Mouse (Mus musculus) limb, embryonic 13.5 days (tissue): Measurements from ENCODE around the gene Agap2. TPM values are rescaled to one million over a fixed set of nuclear protein-coding genes. Genes with fewer than 3 reads are reported as not detected.

Experiments used
- ATAC-seq: fragments of 200-750 bp; cut with Nextera tagmentation; 2 replicates; pipeline ENCODE4 v1.8.0; 2017; ENCODE audit warnings: low read depth, moderate number of reproducible peaks, moderate TSS enrichment; ENCODE audit not compliant: low FRiP score
- H3K27ac ChIP-seq: fragments of 300-500 bp; sonication (generic); 2 replicates; pipeline ENCODE4 v1.5.1; 2015; ENCODE audit warnings: inconsistent platforms, mild to moderate bottlenecking, moderate library complexity
- H3K27me3 ChIP-seq: fragments of 300-500 bp; sonication (generic); 2 replicates; pipeline ENCODE4 v1.6.1; 2015; ENCODE audit warnings: mild to moderate bottlenecking, inconsistent platforms
- H3K36me3 ChIP-seq: fragments of 300-500 bp; sonication (generic); 2 replicates; pipeline ENCODE4 v1.6.1; 2015; ENCODE audit warnings: inconsistent platforms, mild to moderate bottlenecking, moderate library complexity
- H3K4me1 ChIP-seq: fragments of 300-500 bp; sonication (generic); 2 replicates; pipeline ENCODE4 v1.6.1; 2015; ENCODE audit warnings: inconsistent platforms
- H3K4me2 ChIP-seq: fragments of 300-500 bp; sonication (generic); replicated peaks from 2 replicates; pipeline ENCODE4 v1.6.1; 2015; ENCODE audit warnings: inconsistent platforms, mild to moderate bottlenecking, moderate library complexity
- H3K4me3 ChIP-seq: fragments of 300-500 bp; sonication (generic); 2 replicates; pipeline ENCODE4 v1.5.1; 2015; ENCODE audit warnings: moderate library complexity, mild to moderate bottlenecking, inconsistent platforms
- H3K9ac ChIP-seq: fragments of 300-500 bp; sonication (generic); 2 replicates; pipeline ENCODE4 v1.6.1; 2015; ENCODE audit warnings: mild to moderate bottlenecking, inconsistent platforms
- H3K9me3 ChIP-seq: fragments of 300-500 bp; sonication (generic); 2 replicates; pipeline ENCODE4 v1.6.1; 2016; ENCODE audit warnings: inconsistent platforms
- WGBS: fragments of 180-500 bp; shearing (Covaris S2); methylation state at CpG from one replicate; pipeline ENCODE4 v1.1.7; 2015; 5-methylcytosine and 5-hydroxymethylcytosine counted together
- polyA plus RNA-seq: library from polyadenylated mRNA; unstranded; fragments of >200 nt; fragmentation: Nextera tagmentation; extraction: Ambion mirVana; gene quantifications from 2 replicates; pipeline ENCODE4 v1.2.1, GENCODE M21; 2015

Agap2 gene
- polyA plus RNA-seq, 1 experiment from 2014 or later: 0.29 TPM

GRCm38 (mm10) chr10:127081996-127082620 lies 7.0 kb downstream of the Agap2 start:
- Histone ChIP-seq H3K4me3 (peak overlapping the region; percentile 33; the same call in 1 of the 2 replicates), H3K9me3 (no peaks in the 10 kb centered on the region), H3K36me3 (no peaks in the 10 kb centered on the region), H3K4me1 (peaks cover 41% of the 10 kb centered on the region), H3K27me3 (peaks cover 96% of the 10 kb centered on the region), H3K27ac (no peak overlapping the region), H3K9ac (no peak overlapping the region; the same call in 1 of the 2 replicates), H3K4me2 (peak overlapping the region; percentile 98)
- ATAC-seq: peak; percentile 46
- WGBS: 32% methylated on average over 8 of the region's 8 CpGs

GRCm38 (mm10) chr10:127083292-127083914 lies 8.3 kb downstream of the Agap2 start:
- Histone ChIP-seq H3K27me3 (peaks cover 96% of the 10 kb centered on the region), H3K9me3 (no peaks in the 10 kb centered on the region), H3K4me2 (no peak overlapping the region), H3K9ac (no peak overlapping the region), H3K4me3 (no peak overlapping the region), H3K36me3 (no peaks in the 10 kb centered on the region), H3K27ac (no peak overlapping the region), H3K4me1 (peaks cover 34% of the 10 kb centered on the region)
- WGBS: 27% methylated on average over 8 of the region's 8 CpGs
- ATAC-seq: no peak

- Histone ChIP-seq H3K9ac (no peak overlapping the region), H3K9me3 (no peaks in the 10 kb centered on the region), H3K27ac (no peak overlapping the region), H3K4me1 (peaks cover 32% of the 10 kb centered on the region), H3K27me3 (peaks cover 96% of the 10 kb centered on the region), H3K4me3 (no peak overlapping the region), H3K36me3 (no peaks in the 10 kb centered on the region), H3K4me2 (no peak overlapping the region)
- no peak for ATAC-seq
- WGBS: 46% methylated on average over 5 of the region's 5 CpGs
These were observed 8.8 kb downstream of the Agap2 start for GRCm38 (mm10) chr10:127083915-127084306.

- Histone ChIP-seq H3K9me3 (no peaks in the 10 kb centered on the region), H3K27me3 (peaks cover 96% of the 10 kb centered on the region), H3K36me3 (no peaks in the 10 kb centered on the region), H3K4me2 (no peak overlapping the region), H3K4me3 (no peak overlapping the region), H3K4me1 (peaks cover 21% of the 10 kb centered on the region), H3K27ac (no peak overlapping the region), H3K9ac (no peak overlapping the region)
- no peak for ATAC-seq
- WGBS: 72% methylated on average over 9 of the region's 9 CpGs
These were observed 10.0 kb downstream of the Agap2 start for GRCm38 (mm10) chr10:127085052-127085451.

- Histone ChIP-seq H3K4me3 (no peak overlapping the region), H3K36me3 (no peaks in the 10 kb centered on the region), H3K4me2 (no peak overlapping the region), H3K27me3 (peaks cover 96% of the 10 kb centered on the region), H3K27ac (no peak overlapping the region), H3K9ac (no peak overlapping the region), H3K9me3 (no peaks in the 10 kb centered on the region), H3K4me1 (peaks cover 18% of the 10 kb centered on the region)
- WGBS: 67% methylated on average over 6 of the region's 6 CpGs
- ATAC-seq: no peak
These were observed 10.5 kb downstream of the Agap2 start for GRCm38 (mm10) chr10:127085633-127086032.

- peaks cover 8% of the 10 kb centered on the region for H3K36me3 ChIP-seq
- H3K27ac ChIP-seq: no peak overlapping the region
- peak overlapping the region; percentile 53 for H3K4me2 ChIP-seq
- H3K9me3 ChIP-seq: no peaks in the 10 kb centered on the region
- peaks cover 26% of the 10 kb centered on the region for H3K4me1 ChIP-seq
- ATAC-seq: peak; percentile 21; the same call in 1 of the 2 replicates
- WGBS: 6% methylated on average over 57 of the region's 57 CpGs
- H3K4me3 ChIP-seq: peak overlapping the region; percentile 28
- peaks cover 81% of the 10 kb centered on the region for H3K27me3 ChIP-seq
- 0 out of 2 replicates have a peak overlapping the region, but pooled peaks have one; percentile 13 for H3K9ac ChIP-seq
These were observed 15.7 kb downstream of the Agap2 start for GRCm38 (mm10) chr10:127090560-127091411.

- Histone ChIP-seq H3K9me3 (no peaks in the 10 kb centered on the region), H3K27me3 (peaks cover 75% of the 10 kb centered on the region), H3K9ac (0 out of 2 replicates have a peak overlapping the region, but pooled peaks have one; percentile 19), H3K27ac (no peak overlapping the region), H3K4me2 (peak overlapping the region; percentile 53), H3K36me3 (peaks cover 18% of the 10 kb centered on the region), H3K4me1 (peaks cover 26% of the 10 kb centered on the region), H3K4me3 (peak overlapping the region; percentile 28)
- WGBS: 8% methylated on average over 43 of the region's 51 CpGs
- ATAC-seq: 0 out of 2 replicates have a peak, but pooled peaks have one; percentile 13
These were observed 16.7 kb downstream of the Agap2 start for GRCm38 (mm10) chr10:127091507-127092396.

- Histone ChIP-seq H3K36me3 (peaks cover 28% of the 10 kb centered on the region), H3K9me3 (no peaks in the 10 kb centered on the region), H3K4me1 (peaks cover 26% of the 10 kb centered on the region), H3K9ac (no peak overlapping the region), H3K27ac (no peak overlapping the region), H3K27me3 (peaks cover 65% of the 10 kb centered on the region), H3K4me3 (no peak overlapping the region), H3K4me2 (no peak overlapping the region)
- 58% methylated on average over 4 of the region's 4 CpGs for WGBS
- ATAC-seq: no peak
These were observed 17.7 kb downstream of the Agap2 start for GRCm38 (mm10) chr10:127092742-127093141.

GRCm38 (mm10) chr10:127094382-127094802 lies 19.3 kb downstream of the Agap2 start:
- H3K9ac ChIP-seq: no peak overlapping the region
- H3K27me3 ChIP-seq: peaks cover 48% of the 10 kb centered on the region
- no peaks in the 10 kb centered on the region for H3K9me3 ChIP-seq
- no peak overlapping the region for H3K27ac ChIP-seq
- peaks cover 45% of the 10 kb centered on the region for H3K36me3 ChIP-seq
- H3K4me3 ChIP-seq: no peak overlapping the region
- WGBS: 66% methylated on average over 7 of the region's 7 CpGs
- H3K4me2 ChIP-seq: no peak overlapping the region
- no peak for ATAC-seq
- peaks cover 26% of the 10 kb centered on the region for H3K4me1 ChIP-seq

GRCm38 (mm10) chr10:127098514-127098913 lies 23.4 kb downstream of the Agap2 start:
- Histone ChIP-seq H3K36me3 (peaks cover 57% of the 10 kb centered on the region), H3K27me3 (peaks cover 7% of the 10 kb centered on the region), H3K9ac (no peak overlapping the region), H3K9me3 (no peaks in the 10 kb centered on the region), H3K4me2 (no peak overlapping the region), H3K27ac (no peak overlapping the region), H3K4me3 (no peak overlapping the region), H3K4me1 (peaks cover 6% of the 10 kb centered on the region)
- 74% methylated on average over 20 of the region's 20 CpGs for WGBS
- no peak for ATAC-seq

GRCm38 (mm10) chr10:127099191-127099590 lies 24.1 kb downstream of the Agap2 start:
- H3K4me3 ChIP-seq: no peak overlapping the region
- no peak overlapping the region for H3K4me2 ChIP-seq
- peaks cover 5% of the 10 kb centered on the region for H3K4me1 ChIP-seq
- peaks cover 57% of the 10 kb centered on the region for H3K36me3 ChIP-seq
- no peaks in the 10 kb centered on the region for H3K9me3 ChIP-seq
- ATAC-seq: no peak
- H3K27ac ChIP-seq: no peak overlapping the region
- peaks cover under 1% of the 10 kb centered on the region; the same call in 1 of the 2 replicates for H3K27me3 ChIP-seq
- no peak overlapping the region for H3K9ac ChIP-seq
- 85% methylated on average over 10 of the region's 10 CpGs for WGBS
